Mouse (Mus musculus) forebrain, embryonic 12.5 days (tissue): Measurements from ENCODE around the gene Polr2e. TPM values are rescaled to one million over a fixed set of nuclear protein-coding genes. Genes with fewer than 3 reads are reported as not detected.
A peak's percentile ranks its signal among the peaks of the same experiment; 100 is the strongest.
"Not testable (repeated sequence)": the region's sequence is repeated elsewhere in the genome, so short reads cannot be mapped to it uniquely, and the experiment has no call there.

Experiments
- ATAC-seq: fragments of 200-750 bp; cut with Nextera tagmentation; 2 replicates; pipeline ENCODE4 v1.8.0; 2017; ENCODE audit warnings: moderate TSS enrichment; ENCODE audit not compliant: low FRiP score
- H3K27ac ChIP-seq: fragments of 300-500 bp; sonication (generic); 2 replicates; pipeline ENCODE4 v1.5.1; 2016; ENCODE audit warnings: mild to moderate bottlenecking
- H3K27me3 ChIP-seq: fragments of 300-500 bp; sonication (generic); 2 replicates; pipeline ENCODE4 v1.6.1; 2016; ENCODE audit warnings: mild to moderate bottlenecking
- H3K36me3 ChIP-seq: fragments of 300-500 bp; sonication (generic); replicated peaks from 2 replicates; pipeline ENCODE4 v1.6.1; 2016; ENCODE audit warnings: mild to moderate bottlenecking
- H3K4me1 ChIP-seq: fragments of 300-500 bp; sonication (generic); 2 replicates; pipeline ENCODE4 v1.6.1; 2016
- H3K4me2 ChIP-seq: fragments of 300-500 bp; sonication (generic); 2 replicates; pipeline ENCODE4 v1.6.1; 2016; ENCODE audit warnings: mild to moderate bottlenecking, moderate library complexity
- H3K4me3 ChIP-seq: fragments of 300-500 bp; sonication (generic); replicated peaks from 2 replicates; pipeline ENCODE4 v1.5.1; 2016; ENCODE audit warnings: mild to moderate bottlenecking
- H3K9ac ChIP-seq: fragments of 300-500 bp; sonication (generic); 2 replicates; pipeline ENCODE4 v1.6.1; 2016; ENCODE audit warnings: mild to moderate bottlenecking
- H3K9me3 ChIP-seq: fragments of 300-500 bp; sonication (generic); 2 replicates; pipeline ENCODE4 v1.6.1; 2016
- WGBS: fragments of 180-500 bp; shearing (Covaris S2); methylation state at CpG from one replicate; pipeline ENCODE4 v1.1.7; 2016; 5-methylcytosine and 5-hydroxymethylcytosine counted together
- polyA plus RNA-seq: library from polyadenylated mRNA; unstranded; fragments of >200 nt; fragmentation: Nextera tagmentation; extraction: Ambion mirVana; gene quantifications from 2 replicates; pipeline ENCODE4 v1.2.1, GENCODE M21; 2016

The Polr2e gene
- polyA plus RNA-seq, 1 experiment from 2014 or later = 183 TPM

DNA sequence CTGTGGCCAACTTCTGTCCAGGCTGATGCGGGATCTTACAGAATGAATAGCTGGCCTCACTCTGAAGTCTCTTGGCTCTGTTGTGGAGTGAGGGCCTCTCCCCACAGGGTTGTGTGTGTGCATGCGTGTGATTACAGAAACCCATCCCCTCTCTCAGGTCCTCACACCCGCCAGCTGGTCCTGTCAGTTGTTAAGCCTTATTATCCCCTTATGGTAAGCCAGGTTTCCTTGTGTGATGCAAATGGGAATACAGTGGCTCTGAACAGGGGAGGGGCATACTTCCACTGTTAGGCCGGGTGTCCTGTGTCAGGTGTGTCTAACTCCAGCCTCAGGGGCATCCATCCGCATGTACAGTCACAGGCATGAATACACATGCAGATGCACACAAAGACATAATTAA is 6.2 kb upstream of the Polr2e start:
- Histone ChIP-seq H3K27me3 (peaks cover 6% of the 10 kb centered on the region; the same call in 1 of the 2 replicates), H3K36me3 (no peaks in the 10 kb centered on the region), H3K4me1 (peaks cover 39% of the 10 kb centered on the region), H3K4me2 (no peak overlapping the region), H3K9me3 (no peaks in the 10 kb centered on the region), H3K9ac (no peak overlapping the region), H3K4me3 (no peak overlapping the region), H3K27ac (no peak overlapping the region)
- 87% methylated on average over 5 of the region's 5 CpGs for WGBS
- no peak for ATAC-seq

- not testable (repeated sequence) for H3K27ac ChIP-seq, H3K9me3 ChIP-seq, ATAC-seq, H3K4me3 ChIP-seq, H3K9ac ChIP-seq, H3K27me3 ChIP-seq, H3K36me3 ChIP-seq, H3K4me2 ChIP-seq
- 77% methylated on average over 3 of the region's 4 CpGs for WGBS
- H3K4me1 ChIP-seq = peaks cover 35% of the 10 kb centered on the region
Measured at GRCm38 (mm10) chr10:80045364-80045763, 5.8 kb upstream of the Polr2e start.

DNA sequence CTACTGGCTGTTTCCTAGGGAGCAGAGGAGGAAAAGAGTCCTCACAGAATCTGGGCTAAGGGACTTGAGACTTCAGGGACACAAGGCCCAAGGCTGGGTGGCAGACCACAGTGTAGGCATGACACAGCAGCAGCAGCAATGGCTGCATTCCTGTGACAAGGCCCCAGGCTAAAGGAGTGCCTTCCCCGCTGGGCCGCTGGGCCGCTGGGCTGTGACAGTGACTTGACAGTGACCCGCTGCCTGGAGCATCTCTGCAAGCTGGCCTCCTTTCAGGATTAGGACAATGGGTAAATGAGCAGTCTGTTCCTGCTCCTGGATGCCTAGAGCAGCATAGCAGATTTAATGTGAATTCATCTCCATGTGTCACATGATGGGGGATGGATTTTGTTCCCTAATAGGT is 4.5 kb upstream of the Polr2e start:
- H3K27ac ChIP-seq = peak overlapping the region; percentile 70; the same call in 1 of the 2 replicates
- 0 out of 2 replicates have a peak overlapping the region, but pooled peaks have one; percentile 5 for H3K9ac ChIP-seq
- no peaks in the 10 kb centered on the region for H3K36me3 ChIP-seq
- H3K27me3 ChIP-seq = peaks cover 6% of the 10 kb centered on the region; the same call in 1 of the 2 replicates
- H3K4me3 ChIP-seq = no peak overlapping the region
- WGBS = 48% methylated on average over 4 of the region's 4 CpGs
- H3K4me1 ChIP-seq = peaks cover 29% of the 10 kb centered on the region
- H3K9me3 ChIP-seq = no peaks in the 10 kb centered on the region
- no peak for ATAC-seq
- H3K4me2 ChIP-seq = no peak overlapping the region

GRCm38 (mm10) chr10:80041409-80042060 is 1.9 kb upstream of the Polr2e start:
- ATAC-seq, H3K9me3 ChIP-seq, H3K27me3 ChIP-seq, H3K4me2 ChIP-seq, H3K4me3 ChIP-seq, H3K27ac ChIP-seq, H3K9ac ChIP-seq: not testable (repeated sequence)
- H3K4me1 ChIP-seq = peaks cover 18% of the 10 kb centered on the region
- 89% methylated on average over 8 of the region's 8 CpGs for WGBS
- peaks cover 19% of the 10 kb centered on the region for H3K36me3 ChIP-seq

DNA sequence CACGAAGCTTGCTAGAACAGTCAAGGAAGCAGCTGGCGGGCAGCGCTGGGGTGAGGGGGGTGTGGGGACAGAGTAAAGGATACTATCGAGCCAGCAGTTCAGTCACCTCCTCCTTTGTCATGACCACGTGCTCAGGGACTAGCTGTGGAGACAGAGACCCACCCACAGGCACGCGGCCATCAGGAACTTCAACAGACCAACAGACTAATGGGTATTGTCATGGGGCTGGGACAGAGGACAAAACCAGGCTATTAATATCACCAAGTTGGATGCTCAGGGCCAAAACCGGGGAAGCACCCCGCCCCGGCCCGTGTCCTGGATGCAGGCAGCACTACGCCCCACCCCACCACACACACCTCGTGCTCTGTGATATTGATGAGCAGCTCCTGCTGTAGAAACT is 2.8 kb downstream of the Polr2e start:
- H3K27ac ChIP-seq = 0 out of 2 replicates have a peak overlapping the region, but pooled peaks have one; percentile 42
- no peak for ATAC-seq
- H3K36me3 ChIP-seq = peaks cover 41% of the 10 kb centered on the region
- peaks cover 13% of the 10 kb centered on the region for H3K4me1 ChIP-seq
- 89% methylated on average over 13 of the region's 13 CpGs for WGBS
- H3K9ac ChIP-seq = no peak overlapping the region
- no peaks in the 10 kb centered on the region for H3K9me3 ChIP-seq
- H3K4me3 ChIP-seq = no peak overlapping the region
- no peaks in the 10 kb centered on the region for H3K27me3 ChIP-seq
- H3K4me2 ChIP-seq = no peak overlapping the region

- 90% methylated on average over 5 of the region's 5 CpGs for WGBS
- Histone ChIP-seq H3K27ac (no peak overlapping the region), H3K4me1 (peaks cover 13% of the 10 kb centered on the region), H3K4me2 (no peak overlapping the region), H3K36me3 (peaks cover 41% of the 10 kb centered on the region), H3K9me3 (no peaks in the 10 kb centered on the region), H3K9ac (no peak overlapping the region), H3K4me3 (no peak overlapping the region), H3K27me3 (no peaks in the 10 kb centered on the region)
- no peak for ATAC-seq
Measured at GRCm38 (mm10) chr10:80035686-80036085, 3.9 kb downstream of the Polr2e start.

DNA sequence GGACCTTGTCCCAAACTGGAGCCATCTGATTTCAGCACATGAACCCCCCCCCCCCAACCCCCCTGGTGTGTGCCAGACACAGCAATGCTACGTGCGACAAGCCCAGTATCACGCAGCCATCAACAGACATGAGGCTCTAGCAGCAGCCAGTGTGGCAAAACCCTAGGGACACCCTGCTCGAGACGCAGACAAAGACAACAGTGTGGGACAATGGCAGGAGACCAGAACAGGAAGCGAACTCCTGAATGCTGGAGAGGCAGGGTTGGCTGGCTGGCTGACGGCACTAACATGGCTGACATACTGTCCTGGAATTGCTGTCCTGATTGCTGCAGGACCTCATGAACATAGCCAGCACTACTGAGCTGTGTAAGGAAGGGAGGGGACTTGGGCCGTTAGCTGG is 4.4 kb downstream of the Polr2e start:
- Histone ChIP-seq H3K9me3 (no peaks in the 10 kb centered on the region), H3K27me3 (no peaks in the 10 kb centered on the region), H3K4me3 (no peak overlapping the region), H3K27ac (no peak overlapping the region), H3K36me3 (peaks cover 41% of the 10 kb centered on the region), H3K4me2 (no peak overlapping the region), H3K9ac (no peak overlapping the region), H3K4me1 (peaks cover 13% of the 10 kb centered on the region)
- ATAC-seq = no peak
- 87% methylated on average over 8 of the region's 8 CpGs for WGBS

- ATAC-seq = 0 out of 2 replicates have a peak, but pooled peaks have one; percentile 33
- Histone ChIP-seq H3K27ac (no peak overlapping the region), H3K9me3 (no peaks in the 10 kb centered on the region), H3K27me3 (no peaks in the 10 kb centered on the region), H3K9ac (no peak overlapping the region), H3K4me2 (no peak overlapping the region), H3K36me3 (peaks cover 41% of the 10 kb centered on the region), H3K4me3 (no peak overlapping the region), H3K4me1 (peaks cover 10% of the 10 kb centered on the region)
- 47% methylated on average over 9 of the region's 9 CpGs for WGBS
Measured at GRCm38 (mm10) chr10:80033511-80034391, 5.8 kb downstream of the Polr2e start.

DNA sequence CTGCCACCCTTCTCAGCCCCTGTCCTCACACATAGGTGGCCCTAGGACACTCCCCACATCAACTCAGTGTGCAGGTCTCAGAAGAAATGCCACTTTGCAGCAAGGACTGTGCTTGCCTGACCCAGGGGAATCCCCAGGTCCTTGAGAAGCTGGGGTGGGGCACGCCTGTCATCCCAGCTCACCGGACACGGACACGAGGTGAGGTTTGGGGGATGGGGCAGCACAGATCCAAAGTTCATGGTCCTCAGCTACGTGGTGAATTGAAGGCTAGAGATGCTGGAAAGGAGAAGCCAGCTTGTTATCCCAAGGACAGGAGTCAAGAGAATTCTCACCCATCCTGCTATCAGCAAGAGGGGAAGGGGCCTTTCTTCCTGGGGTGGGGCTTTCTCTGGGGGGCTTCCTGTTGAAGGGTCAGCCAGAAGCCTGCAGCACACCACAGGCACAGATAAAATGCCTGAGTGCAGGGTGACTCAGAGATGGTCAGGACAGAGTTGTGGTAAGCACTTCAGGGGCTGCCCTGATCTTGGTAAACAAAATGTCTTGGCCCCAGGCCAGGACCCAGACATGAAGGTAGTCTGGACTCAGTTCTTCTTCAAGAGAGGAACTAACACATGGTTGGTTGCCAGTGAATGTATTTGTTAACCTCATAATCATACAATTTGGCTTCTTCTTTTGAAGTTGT is 6.7 kb downstream of the Polr2e start:
- H3K4me1 ChIP-seq = peaks cover 2% of the 10 kb centered on the region; the same call in 1 of the 2 replicates
- H3K27me3 ChIP-seq = no peaks in the 10 kb centered on the region
- WGBS = 69% methylated on average over 5 of the region's 5 CpGs
- no peak for ATAC-seq
- H3K4me2 ChIP-seq = no peak overlapping the region
- H3K27ac ChIP-seq = no peak overlapping the region
- H3K9me3 ChIP-seq = no peaks in the 10 kb centered on the region
- H3K36me3 ChIP-seq = peaks cover 36% of the 10 kb centered on the region
- H3K9ac ChIP-seq = no peak overlapping the region
- no peak overlapping the region for H3K4me3 ChIP-seq

DNA sequence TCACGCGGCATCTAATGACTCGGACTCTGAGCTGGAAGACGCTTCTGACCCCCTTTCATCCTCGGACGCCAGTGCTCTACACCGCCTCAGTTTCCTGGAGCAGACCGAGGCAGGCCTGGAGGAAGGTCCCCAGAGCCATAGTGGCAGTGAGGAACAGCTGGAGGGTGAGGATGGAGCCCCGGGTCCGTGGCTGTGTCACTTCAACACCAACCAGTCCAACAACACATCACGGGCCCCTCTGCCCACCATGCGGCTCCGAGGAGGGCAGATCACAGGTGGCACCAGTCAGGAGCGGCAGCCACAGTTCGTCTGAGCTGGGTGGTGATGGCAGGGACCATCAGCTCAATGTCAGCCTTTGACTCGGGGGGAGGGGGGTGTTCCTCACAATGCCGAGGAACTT is 8.9 kb downstream of the Polr2e start:
- no peak for ATAC-seq
- Histone ChIP-seq H3K4me2 (no peak overlapping the region), H3K9ac (0 out of 2 replicates have a peak overlapping the region, but pooled peaks have one; percentile 21), H3K9me3 (no peaks in the 10 kb centered on the region), H3K4me3 (no peak overlapping the region), H3K36me3 (peaks cover 14% of the 10 kb centered on the region), H3K27ac (no peak overlapping the region), H3K27me3 (peaks cover 3% of the 10 kb centered on the region; the same call in 1 of the 2 replicates), H3K4me1 (no peaks in the 10 kb centered on the region; the same call in 1 of the 2 replicates)
- 90% methylated on average over 17 of the region's 17 CpGs for WGBS

- Histone ChIP-seq H3K9me3 (no peaks in the 10 kb centered on the region), H3K27me3 (peaks cover 3% of the 10 kb centered on the region; the same call in 1 of the 2 replicates), H3K9ac (no peak overlapping the region), H3K4me2 (no peak overlapping the region), H3K4me1 (no peaks in the 10 kb centered on the region; the same call in 1 of the 2 replicates), H3K4me3 (no peak overlapping the region), H3K27ac (no peak overlapping the region), H3K36me3 (peaks cover 9% of the 10 kb centered on the region)
- ATAC-seq = no peak
- 91% methylated on average over 9 of the region's 9 CpGs for WGBS
Measured at GRCm38 (mm10) chr10:80030191-80030590, 9.4 kb downstream of the Polr2e start.

DNA sequence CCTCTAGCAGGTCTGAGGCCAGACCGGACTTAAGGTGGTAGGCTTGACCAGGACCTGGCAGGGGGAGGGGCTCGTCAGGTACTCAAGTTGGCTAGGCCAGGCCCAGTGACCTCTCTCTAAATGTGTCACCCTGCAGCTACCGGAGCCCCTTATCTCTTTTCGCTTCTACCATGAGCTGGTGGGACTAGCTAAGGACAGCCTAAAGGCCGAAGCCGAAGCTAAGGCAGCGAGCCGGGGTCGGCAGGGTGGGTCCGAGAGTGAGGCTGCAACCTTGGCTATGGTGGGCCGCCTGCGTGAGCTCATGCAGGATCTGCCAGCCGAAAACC is 11.1 kb downstream of the Polr2e start:
- peaks cover 3% of the 10 kb centered on the region; the same call in 1 of the 2 replicates for H3K27me3 ChIP-seq
- no peaks in the 10 kb centered on the region for H3K9me3 ChIP-seq
- H3K27ac ChIP-seq = no peak overlapping the region
- no peak for ATAC-seq
- H3K4me3 ChIP-seq = no peak overlapping the region
- no peaks in the 10 kb centered on the region for H3K36me3 ChIP-seq
- no peaks in the 10 kb centered on the region for H3K4me1 ChIP-seq
- no peak overlapping the region for H3K4me2 ChIP-seq
- WGBS = 92% methylated on average over 13 of the region's 13 CpGs
- no peak overlapping the region for H3K9ac ChIP-seq
